Mouse (Mus musculus) neural tube, embryonic 14.5 days (tissue): Measurements from ENCODE around the gene Igdcc4. TPM values are rescaled to one million over a fixed set of nuclear protein-coding genes. Genes with fewer than 3 reads are reported as not detected.
A peak's percentile ranks its signal among the peaks of the same experiment; 100 is the strongest.

Experiments used
- ATAC-seq: fragments of 200-750 bp; cut with Nextera tagmentation; 2 replicates; pipeline ENCODE4 v1.8.0; 2017; ENCODE audit warnings: low read depth, mild to moderate bottlenecking, moderate TSS enrichment, moderate library complexity
- H3K27ac ChIP-seq: fragments of 300-500 bp; sonication (generic); 2 replicates; pipeline ENCODE4 v1.5.1; 2014; ENCODE audit warnings: low read depth, mild to moderate bottlenecking, control low read depth, low read length, moderate library complexity, mixed read lengths
- H3K27me3 ChIP-seq: fragments of 300-500 bp; sonication (generic); 2 replicates; pipeline ENCODE4 v1.6.1; 2014; ENCODE audit warnings: low read length; ENCODE audit not compliant: control insufficient read depth, insufficient read depth
- H3K36me3 ChIP-seq: fragments of 300-500 bp; sonication (generic); 2 replicates; pipeline ENCODE4 v1.6.1; 2014; ENCODE audit warnings: low read length, mixed read lengths; ENCODE audit not compliant: control insufficient read depth, insufficient read depth
- H3K4me1 ChIP-seq: fragments of 300-500 bp; sonication (generic); 2 replicates; pipeline ENCODE4 v1.6.1; 2014; ENCODE audit warnings: low read length; ENCODE audit not compliant: control insufficient read depth, insufficient read depth
- H3K4me2 ChIP-seq: fragments of 300-500 bp; sonication (generic); 2 replicates; pipeline ENCODE4 v1.6.1; 2014; ENCODE audit warnings: mild to moderate bottlenecking, low read depth, low read length, control low read depth
- H3K4me3 ChIP-seq: fragments of 300-500 bp; sonication (generic); 2 replicates; pipeline ENCODE4 v1.5.1; 2014; ENCODE audit warnings: low read depth, low read length, control low read depth, mixed read lengths
- H3K9ac ChIP-seq: fragments of 300-500 bp; sonication (generic); replicated peaks from 2 replicates; pipeline ENCODE4 v1.6.1; 2014; ENCODE audit warnings: low read depth, mild to moderate bottlenecking, control low read depth, low read length, mixed read lengths
- H3K9me3 ChIP-seq: fragments of 300-500 bp; sonication (generic); 2 replicates; pipeline ENCODE4 v1.6.1; 2016; ENCODE audit warnings: low read length; ENCODE audit not compliant: control insufficient read depth
- WGBS: fragments of 180-500 bp; shearing (Covaris S2); extraction: QIAGEN DNeasy Blood & Tissue Kit; methylation state at CpG from one replicate; pipeline ENCODE4 v1.1.7; 2014; 5-methylcytosine and 5-hydroxymethylcytosine counted together
- polyA plus RNA-seq: library from polyadenylated mRNA; unstranded; fragments of >200 nt; fragmentation: Nextera tagmentation; extraction: Ambion mirVana; gene quantifications from 2 replicates; pipeline ENCODE4 v1.2.1, GENCODE M21; 2014

Igdcc4 gene
- polyA plus RNA-seq, 1 experiment from 2014 or later, result 19.4 TPM

DNA sequence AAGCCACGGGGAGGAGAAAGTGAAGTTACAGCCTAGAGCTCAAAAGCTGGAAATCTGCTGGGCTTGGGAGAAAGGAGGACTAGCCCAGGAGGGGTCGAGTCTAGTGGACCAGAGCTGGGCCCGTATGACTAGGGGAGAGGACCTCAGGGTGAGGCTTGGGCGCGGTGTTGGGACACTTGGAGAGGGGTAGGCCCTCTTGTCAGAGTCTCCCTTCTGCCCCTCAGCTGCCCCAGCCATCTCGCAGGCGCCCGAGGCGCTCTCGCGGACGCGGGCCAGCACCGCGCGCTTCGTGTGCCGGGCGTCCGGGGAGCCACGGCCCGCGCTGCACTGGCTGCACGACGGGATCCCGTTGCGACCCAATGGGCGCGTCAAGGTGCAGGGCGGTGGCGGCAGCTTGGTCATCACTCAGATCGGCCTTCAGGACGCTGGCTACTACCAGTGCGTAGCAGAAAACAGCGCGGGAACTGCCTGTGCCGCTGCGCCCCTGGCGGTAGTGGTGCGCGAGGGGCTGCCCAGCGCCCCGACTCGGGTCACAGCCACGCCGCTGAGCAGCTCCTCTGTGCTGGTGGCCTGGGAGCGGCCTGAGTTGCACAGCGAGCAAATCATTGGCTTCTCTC, 22.4 kb downstream of the Igdcc4 start:
- Histone ChIP-seq H3K9me3 (no peaks in the 10 kb centered on the region), H3K9ac (peak overlapping the region; percentile 52; the same call in 1 of the 2 replicates), H3K27ac (no peak overlapping the region), H3K4me1 (peaks cover 6% of the 10 kb centered on the region; the same call in 1 of the 2 replicates), H3K4me3 (peak overlapping the region; percentile 29), H3K36me3 (no peaks in the 10 kb centered on the region), H3K27me3 (no peaks in the 10 kb centered on the region), H3K4me2 (peak overlapping the region; percentile 73)
- ATAC-seq, result peak; percentile 74
- 4% methylated on average over 46 of the region's 48 CpGs for WGBS

DNA sequence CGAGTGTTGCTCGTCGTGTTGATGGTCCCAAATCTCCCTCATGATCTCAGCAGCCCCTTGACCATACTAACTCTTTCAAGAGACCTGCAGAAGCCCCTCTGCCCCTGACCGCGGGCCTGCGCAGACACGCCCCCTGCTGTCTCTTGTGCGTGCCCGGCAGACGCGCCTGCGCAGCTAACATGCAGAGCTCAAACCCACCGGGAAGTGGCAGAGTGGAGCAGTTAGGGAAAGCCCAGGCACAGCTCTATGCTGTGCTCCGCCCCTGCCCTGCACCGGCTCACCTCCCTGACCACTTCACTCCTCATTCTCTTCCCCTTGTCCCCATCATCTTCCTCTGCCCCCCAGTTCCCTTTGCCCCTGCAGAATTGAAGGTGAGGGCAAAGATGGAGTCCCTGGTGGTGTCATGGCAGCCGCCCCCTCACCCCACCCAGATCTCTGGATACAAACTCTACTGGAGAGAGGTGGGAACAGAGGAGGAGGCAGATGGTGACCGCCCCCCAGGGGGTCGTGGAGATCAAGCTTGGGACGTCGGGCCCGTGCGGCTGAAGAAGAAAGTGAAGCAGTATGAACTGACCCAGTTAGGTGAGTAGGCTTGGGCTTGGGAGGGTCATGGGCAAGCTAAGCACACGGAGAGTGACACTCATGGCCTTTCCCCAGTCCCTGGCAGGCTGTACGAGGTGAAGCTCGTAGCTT, 27.0 kb downstream of the Igdcc4 start:
- Histone ChIP-seq H3K27me3 (no peaks in the 10 kb centered on the region), H3K36me3 (no peaks in the 10 kb centered on the region), H3K4me3 (no peak overlapping the region), H3K4me2 (0 out of 2 replicates have a peak overlapping the region, but pooled peaks have one; percentile 2), H3K4me1 (peaks cover 6% of the 10 kb centered on the region; the same call in 1 of the 2 replicates), H3K27ac (no peak overlapping the region), H3K9me3 (no peaks in the 10 kb centered on the region), H3K9ac (no peak overlapping the region)
- no peak for ATAC-seq
- 9% methylated on average over 25 of the region's 25 CpGs for WGBS

DNA sequence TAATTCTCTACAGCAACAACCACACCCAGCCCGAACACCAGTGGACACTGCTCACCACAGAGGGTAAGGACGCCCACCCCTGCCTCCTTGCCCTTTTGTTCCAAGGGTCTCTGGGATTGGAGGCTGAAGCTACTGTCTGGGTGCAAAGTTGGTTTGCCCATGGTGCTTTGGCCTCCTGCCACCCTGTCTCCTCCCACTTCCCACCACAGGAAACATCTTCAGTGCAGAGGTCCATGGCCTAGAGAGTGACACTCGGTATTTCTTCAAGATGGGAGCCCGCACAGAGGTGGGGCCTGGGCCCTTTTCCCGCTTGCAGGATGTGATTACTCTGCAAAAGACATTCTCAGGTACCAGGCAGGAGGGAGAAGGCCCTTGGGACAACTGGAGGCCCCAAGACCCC, 30.4 kb downstream of the Igdcc4 start:
- Histone ChIP-seq H3K36me3 (no peaks in the 10 kb centered on the region), H3K9ac (no peak overlapping the region), H3K4me2 (no peak overlapping the region), H3K4me3 (no peak overlapping the region), H3K27ac (no peak overlapping the region), H3K27me3 (no peaks in the 10 kb centered on the region), H3K9me3 (no peaks in the 10 kb centered on the region), H3K4me1 (no peaks in the 10 kb centered on the region)
- no peak for ATAC-seq
- 85% methylated on average over 5 of the region's 5 CpGs for WGBS

DNA sequence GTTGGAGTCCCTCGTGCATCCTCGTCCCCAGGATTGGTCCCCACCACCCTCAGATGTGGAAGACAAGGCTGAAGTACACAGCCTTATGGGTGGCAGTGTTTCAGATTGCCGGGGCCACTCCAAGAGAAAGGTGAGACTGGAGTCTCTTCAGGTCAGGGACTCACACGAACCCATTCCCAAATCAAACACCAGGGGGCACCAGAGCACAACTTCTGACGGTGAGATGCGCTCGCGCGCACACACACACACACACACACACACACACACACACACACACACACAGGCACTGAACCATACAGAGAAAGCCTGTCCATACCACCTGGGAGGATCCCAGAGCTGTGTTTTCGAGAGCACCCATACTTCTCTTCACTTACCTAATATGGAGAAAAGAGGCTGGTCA, 32.5 kb downstream of the Igdcc4 start:
- Histone ChIP-seq H3K4me2 (no peak overlapping the region), H3K36me3 (no peaks in the 10 kb centered on the region), H3K9ac (no peak overlapping the region), H3K9me3 (no peaks in the 10 kb centered on the region), H3K4me3 (no peak overlapping the region), H3K4me1 (no peaks in the 10 kb centered on the region), H3K27ac (no peak overlapping the region), H3K27me3 (no peaks in the 10 kb centered on the region)
- peak; percentile 57; the same call in 1 of the 2 replicates for ATAC-seq
- WGBS, result 5% methylated on average over 10 of the region's 10 CpGs

DNA sequence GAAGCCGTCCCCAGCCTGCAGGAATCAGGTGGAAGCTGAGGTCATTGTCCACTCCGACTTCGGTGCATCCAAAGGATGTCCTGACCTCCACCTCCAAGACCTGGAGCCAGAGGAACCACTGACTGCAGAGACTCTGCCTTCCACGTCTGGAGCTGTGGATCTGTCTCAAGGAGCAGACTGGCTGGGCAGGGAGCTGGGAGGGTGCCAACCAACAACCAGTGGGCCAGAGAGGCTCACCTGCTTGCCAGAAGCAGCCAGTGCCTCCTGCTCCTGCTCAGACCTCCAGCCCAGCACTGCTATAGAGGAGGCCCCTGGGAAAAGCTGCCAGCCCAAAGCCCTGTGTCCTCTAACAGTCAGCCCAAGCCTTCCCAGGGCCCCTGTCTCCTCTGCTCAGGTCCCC, 33.8 kb downstream of the Igdcc4 start:
- H3K36me3 ChIP-seq, result no peaks in the 10 kb centered on the region
- no peak for ATAC-seq
- H3K27me3 ChIP-seq, result no peaks in the 10 kb centered on the region
- H3K4me3 ChIP-seq, result no peak overlapping the region
- 81% methylated on average over 4 of the region's 4 CpGs for WGBS
- no peak overlapping the region for H3K9ac ChIP-seq
- H3K27ac ChIP-seq, result no peak overlapping the region
- H3K9me3 ChIP-seq, result no peaks in the 10 kb centered on the region
- H3K4me1 ChIP-seq, result no peaks in the 10 kb centered on the region
- no peak overlapping the region for H3K4me2 ChIP-seq

- Histone ChIP-seq H3K4me3 (peak overlapping the region; percentile 89), H3K4me2 (peak overlapping the region; percentile 90), H3K27me3 (no peaks in the 10 kb centered on the region), H3K4me1 (peaks cover 16% of the 10 kb centered on the region), H3K36me3 (peaks cover 6% of the 10 kb centered on the region; the same call in 1 of the 2 replicates), H3K27ac (peak overlapping the region; percentile 95; the same call in 1 of the 2 replicates), H3K9ac (peak overlapping the region; percentile 91), H3K9me3 (no peaks in the 10 kb centered on the region)
- WGBS, result 5% methylated on average over 8 of the region's 8 CpGs
- no peak for ATAC-seq
Measured at GRCm38 (mm10) chr9:65140491-65140890, 39.2 kb downstream of the Igdcc4 start.

- Histone ChIP-seq H3K9ac (peak within 1 kb of the TSS; percentile 91), H3K27ac (peak within 1 kb of the TSS; percentile 95), H3K4me3 (peak within 1 kb of the TSS; percentile 89), H3K4me2 (peak within 1 kb of the TSS; percentile 90), H3K27me3 (no peaks in the 10 kb centered on the region), H3K4me1 (peaks cover 20% of the 10 kb centered on the region), H3K9me3 (no peaks in the 10 kb centered on the region), H3K36me3 (peaks cover 6% of the 10 kb centered on the region; the same call in 1 of the 2 replicates)
- 0% methylated on average over 15 of the region's 48 CpGs for WGBS
- ATAC-seq, result peak; percentile 81
Measured at GRCm38 (mm10) chr9:65140936-65141305, 39.6 kb downstream of the Igdcc4 start, which contains the start of gene Igdcc3. TSS of gene Igdcc3 (plus strand) at chr9:65141189.

DNA sequence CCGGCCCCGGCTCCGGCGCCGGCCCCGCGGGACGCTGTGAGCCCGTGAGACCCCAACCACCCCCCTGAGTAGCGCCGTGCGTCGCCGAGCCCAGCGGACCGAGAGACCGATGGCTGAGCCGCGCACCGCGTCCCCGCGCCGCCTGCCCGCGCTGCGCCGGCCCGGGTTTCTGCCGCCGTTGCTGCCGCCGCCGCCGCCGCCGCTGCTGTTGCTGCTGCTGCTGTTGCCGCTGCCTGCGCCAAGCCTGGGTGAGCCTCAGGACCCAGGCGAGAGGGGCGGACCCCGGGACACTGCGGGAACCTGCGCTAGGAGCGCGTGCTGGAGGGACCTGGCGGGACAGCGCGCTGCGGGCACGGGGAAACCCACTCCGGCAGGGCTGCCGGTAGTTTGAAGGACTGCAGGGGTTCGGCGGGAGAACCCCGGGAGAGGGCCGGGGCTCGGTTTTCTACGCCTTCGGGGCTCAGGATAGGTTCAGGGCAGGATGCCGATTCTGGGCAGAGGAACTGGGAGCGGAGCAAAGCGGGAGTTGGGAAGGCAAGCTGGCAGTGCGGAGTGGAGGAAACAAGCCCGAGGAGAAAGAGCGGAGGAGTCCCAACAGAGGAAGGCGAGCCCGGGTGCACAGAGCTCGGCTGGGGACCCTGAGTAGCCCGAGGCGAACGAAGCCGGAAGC, 40.2 kb downstream of the Igdcc4 start:
- Histone ChIP-seq H3K27ac (peak overlapping the region; percentile 95), H3K4me2 (peak overlapping the region; percentile 90), H3K27me3 (no peaks in the 10 kb centered on the region), H3K4me1 (peaks cover 23% of the 10 kb centered on the region), H3K4me3 (peak overlapping the region; percentile 89), H3K9me3 (no peaks in the 10 kb centered on the region), H3K36me3 (peaks cover 6% of the 10 kb centered on the region; the same call in 1 of the 2 replicates), H3K9ac (peak overlapping the region; percentile 91)
- ATAC-seq, result peak; percentile 75
- WGBS, result under 1% methylated on average over 36 of the region's 73 CpGs

DNA sequence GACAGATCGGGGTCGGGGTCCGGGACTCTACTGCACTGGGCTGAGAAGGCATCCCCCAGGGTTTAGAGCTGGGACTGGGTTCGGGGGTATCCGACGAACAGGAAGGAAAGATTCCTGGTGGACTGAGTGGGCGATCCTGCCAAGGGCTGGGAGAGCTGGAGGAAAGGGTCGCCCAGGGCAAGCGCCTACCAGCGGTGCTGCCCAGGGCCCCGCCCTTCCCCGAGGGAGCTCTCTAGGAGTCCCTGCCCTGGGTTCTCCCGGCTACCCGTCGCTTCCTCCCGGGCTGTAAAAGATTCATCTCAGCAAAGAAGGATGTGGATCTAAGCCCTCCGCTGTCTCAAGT, 40.7 kb downstream of the Igdcc4 start:
- Histone ChIP-seq H3K9me3 (no peaks in the 10 kb centered on the region), H3K4me3 (peak overlapping the region; percentile 89), H3K9ac (peak overlapping the region; percentile 91), H3K4me2 (peak overlapping the region; percentile 90), H3K27ac (peak overlapping the region; percentile 95), H3K36me3 (peaks cover 6% of the 10 kb centered on the region; the same call in 1 of the 2 replicates), H3K4me1 (peaks cover 23% of the 10 kb centered on the region), H3K27me3 (no peaks in the 10 kb centered on the region)
- 0% methylated on average over 17 of the region's 17 CpGs for WGBS
- peak; percentile 57 for ATAC-seq
